Mouse (Mus musculus) bone marrow, adult 2 months (tissue): ENCODE measurements around the gene Tgfbr3l. TPM values are rescaled to one million over a fixed set of nuclear protein-coding genes. Genes with fewer than 3 reads are reported as not detected.
A peak's percentile ranks its signal among the peaks of the same experiment; 100 is the strongest.

Experiments used
- H3K27ac ChIP-seq: fragments of 200-500 bp; 2 replicates; pipeline ENCODE4 v1.5.1; 2012; ENCODE audit warnings: low read depth, mild to moderate bottlenecking, control low read depth, inconsistent platforms, low read length; ENCODE audit not compliant: control insufficient read depth, poor library complexity, insufficient read depth
- H3K4me1 ChIP-seq: fragments of 200-500 bp; 2 replicates; pipeline ENCODE4 v1.6.1; 2011; ENCODE audit warnings: low read length; ENCODE audit not compliant: control insufficient read depth, insufficient read depth
- H3K4me3 ChIP-seq: fragments of 200-500 bp; replicated peaks from 2 replicates; pipeline ENCODE3; 2011; ENCODE audit warnings: mild to moderate bottlenecking, low read depth, low read length, control low read depth; ENCODE audit not compliant: control insufficient read depth
- CTCF ChIP-seq: fragments of 200-500 bp; IDR thresholded peaks from 2 replicates; pipeline ENCODE4 v1.5.1; 2011; ENCODE audit warnings: low read length, control low read depth; ENCODE audit not compliant: control insufficient read depth, insufficient read depth
- POLR2A ChIP-seq: fragments of 200-500 bp; IDR thresholded peaks from 2 replicates; pipeline ENCODE4 v1.6.1; 2011; ENCODE audit warnings: low read depth, mild to moderate bottlenecking, control low read depth, low read length, borderline replicate concordance; ENCODE audit not compliant: control insufficient read depth
- WGBS: fragments of 180-500 bp; shearing (Covaris S2); methylation state at CpG from one replicate; pipeline ENCODE4 v1.1.7; 2018; 5-methylcytosine and 5-hydroxymethylcytosine counted together
- polyA plus RNA-seq: library from polyadenylated mRNA; stranded (reverse); fragments of >200 nt; gene quantifications from 2 replicates; pipeline ENCODE4 v1.2.4, GENCODE M21; 2011; ENCODE audit warnings: low replicate concordance; ENCODE audit not compliant: missing spikeins, insufficient read depth, insufficient read length

The Tgfbr3l gene
- polyA plus RNA-seq, 1 experiment = 12.4 TPM

GRCm38 (mm10) chr8:4213210-4214005 lies 34.6 kb upstream of the Tgfbr3l start:
- WGBS = under 1% methylated on average over 18 of the region's 18 CpGs
- Histone ChIP-seq H3K27ac (no peak overlapping the region), H3K4me1 (peaks cover 3% of the 10 kb centered on the region), H3K4me3 (peak overlapping the region; percentile 27)
- TF ChIP-seq CTCF = no peak
- no peak for TF ChIP-seq POLR2A

GRCm38 (mm10) chr8:4214006-4214980 lies 33.7 kb upstream of the Tgfbr3l start:
- Histone ChIP-seq H3K27ac (no peak overlapping the region), H3K4me1 (peaks cover 3% of the 10 kb centered on the region), H3K4me3 (peak overlapping the region; percentile 27)
- no peak for TF ChIP-seq CTCF
- no peak for TF ChIP-seq POLR2A
- WGBS = 1% methylated on average over 33 of the region's 33 CpGs

GRCm38 (mm10) chr8:4216296-4216695 lies 31.7 kb upstream of the Tgfbr3l start:
- H3K4me3 ChIP-seq = no peak overlapping the region
- H3K4me1 ChIP-seq = peaks cover 3% of the 10 kb centered on the region
- TF ChIP-seq CTCF = no peak
- TF ChIP-seq POLR2A = no peak
- 33% methylated on average over 18 of the region's 18 CpGs for WGBS
- H3K27ac ChIP-seq = no peak overlapping the region

GRCm38 (mm10) chr8:4216791-4217621 lies 31.0 kb upstream of the Tgfbr3l start, which contains the start of gene Prr36:
Gene Prr36 (minus strand): TSS chr8:4217459.
- Histone ChIP-seq H3K4me1 (peaks cover 3% of the 10 kb centered on the region), H3K4me3 (no peak within 1 kb of the TSS), H3K27ac (no peak within 1 kb of the TSS)
- TF ChIP-seq CTCF = no peak
- 5% methylated on average over 44 of the region's 44 CpGs for WGBS

DNA sequence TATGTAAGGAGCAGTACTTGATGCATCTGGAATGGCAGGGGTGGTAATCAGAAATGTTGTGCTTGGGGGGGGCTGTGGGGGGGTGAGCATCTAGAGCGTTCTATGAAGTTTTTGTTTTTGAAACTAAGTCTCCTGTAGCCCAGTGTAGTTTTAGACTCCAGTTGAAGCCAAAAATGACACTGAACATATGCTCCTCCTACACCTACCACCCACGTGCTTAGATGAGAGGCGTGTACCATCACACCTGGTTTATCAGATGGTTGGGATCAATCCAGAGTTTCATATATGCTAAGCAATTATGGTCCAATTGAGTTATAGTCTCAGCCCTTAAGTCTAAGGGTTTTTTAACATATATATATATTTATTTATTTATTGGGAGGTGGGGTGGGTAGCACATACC lies 28.4 kb upstream of the Tgfbr3l start:
- 78% methylated on average over 3 of the region's 3 CpGs for WGBS
- H3K4me1 ChIP-seq = peaks cover 2% of the 10 kb centered on the region
- TF ChIP-seq POLR2A (no peak), CTCF (no peak)
- no peak overlapping the region for H3K4me3 ChIP-seq
- no peak overlapping the region for H3K27ac ChIP-seq

- Histone ChIP-seq H3K27ac (no peak overlapping the region), H3K4me3 (no peak overlapping the region), H3K4me1 (no peaks in the 10 kb centered on the region; the same call in 1 of the 2 replicates)
- TF ChIP-seq CTCF (no peak), POLR2A (no peak)
Observed at GRCm38 (mm10) chr8:4222059-4222458, 26.0 kb upstream of the Tgfbr3l start.

DNA sequence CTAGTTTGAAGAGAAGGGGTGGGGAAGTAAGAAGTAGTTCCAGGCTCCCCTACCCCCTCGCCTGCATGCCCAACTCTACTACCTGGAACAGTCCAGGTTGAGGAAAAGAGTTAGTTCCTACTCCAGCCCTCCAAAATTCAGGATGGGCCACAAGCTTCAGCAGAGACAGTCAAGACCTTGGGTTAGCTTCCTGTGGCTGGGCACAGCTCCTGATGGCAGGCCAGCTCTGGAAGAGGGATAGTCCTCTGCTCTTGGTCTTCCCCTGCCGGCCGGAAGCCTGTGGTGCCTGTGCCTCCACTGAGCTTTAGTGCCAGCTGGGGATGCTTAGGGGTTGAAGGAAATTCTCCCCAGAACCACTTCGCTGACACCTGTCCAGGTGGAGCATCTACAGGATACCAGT lies 21.7 kb upstream of the Tgfbr3l start:
- Histone ChIP-seq H3K4me3 (no peak overlapping the region), H3K4me1 (no peaks in the 10 kb centered on the region), H3K27ac (no peak overlapping the region)
- WGBS = 47% methylated on average over 4 of the region's 4 CpGs
- no peak for TF ChIP-seq CTCF
- TF ChIP-seq POLR2A = no peak
